Mouse (Mus musculus): ENCODE data around the gene Cdc34. TPM values are rescaled to one million over a fixed set of nuclear protein-coding genes. Genes with fewer than 3 reads are reported as not detected.

Gene Cdc34
- polyA plus RNA-seq, 1 experiment from 2014 or later = 73.1 TPM

- Histone ChIP-seq H3K4me1 (ENCODE audit: control insufficient read depth, insufficient read depth, low read length) (peaks cover 23% of the 10 kb centered on the region), H3K4me2 (ENCODE audit: low read length) (no peak overlapping the region), H3K9ac (ENCODE audit: low read depth, low read length) (0 out of 2 replicates have a peak overlapping the region, but pooled peaks have one; percentile 3), H3K4me3 (ENCODE audit: low read depth, low read length) (no peak overlapping the region), H3K27me3 (ENCODE audit: control insufficient read depth, insufficient read depth, low read depth, low read length) (no peaks in the 10 kb centered on the region), H3K36me3 (ENCODE audit: control insufficient read depth, insufficient read depth, low read length) (no peaks in the 10 kb centered on the region), H3K9me3 (replicated peaks; ENCODE audit: control insufficient read depth, low read length, poor library complexity, severe bottlenecking) (no peaks in the 10 kb centered on the region), H3K27ac (ENCODE audit: low read length) (no peak overlapping the region)
- no peak for ATAC-seq
- 78% methylated on average over 7 of the region's 7 CpGs for WGBS
Observed at GRCm38 (mm10) chr10:79652789-79653188, 29.2 kb upstream of the Cdc34 start.

GRCm38 (mm10) chr10:79654946-79655395 is 27.0 kb upstream of the Cdc34 start:
- ATAC-seq = peak; percentile 92
- Histone ChIP-seq H3K36me3 (ENCODE audit: control insufficient read depth, insufficient read depth, low read length) (no peaks in the 10 kb centered on the region), H3K4me3 (ENCODE audit: low read depth, low read length) (no peak overlapping the region), H3K9ac (ENCODE audit: low read depth, low read length) (no peak overlapping the region), H3K4me1 (ENCODE audit: control insufficient read depth, insufficient read depth, low read length) (peaks cover 23% of the 10 kb centered on the region), H3K27me3 (ENCODE audit: control insufficient read depth, insufficient read depth, low read depth, low read length) (no peaks in the 10 kb centered on the region), H3K27ac (ENCODE audit: low read length) (peak overlapping the region; percentile 80), H3K9me3 (replicated peaks; ENCODE audit: control insufficient read depth, low read length, poor library complexity, severe bottlenecking) (no peaks in the 10 kb centered on the region), H3K4me2 (ENCODE audit: low read length) (peak overlapping the region; percentile 7)
- 5% methylated on average over 1 of the region's 1 CpGs for WGBS

GRCm38 (mm10) chr10:79658829-79659228 is 23.2 kb upstream of the Cdc34 start:
- H3K4me3 ChIP-seq (ENCODE audit: low read depth, low read length) = no peak overlapping the region
- no peak overlapping the region for H3K4me2 ChIP-seq (ENCODE audit: low read length)
- H3K36me3 ChIP-seq (ENCODE audit: control insufficient read depth, insufficient read depth, low read length) = no peaks in the 10 kb centered on the region
- ATAC-seq = no peak
- H3K9me3 ChIP-seq (replicated peaks; ENCODE audit: control insufficient read depth, low read length, poor library complexity, severe bottlenecking) = no peaks in the 10 kb centered on the region
- peaks cover 21% of the 10 kb centered on the region for H3K4me1 ChIP-seq (ENCODE audit: control insufficient read depth, insufficient read depth, low read length)
- no peak overlapping the region for H3K9ac ChIP-seq (ENCODE audit: low read depth, low read length)
- H3K27ac ChIP-seq (ENCODE audit: low read length) = no peak overlapping the region
- 20% methylated on average over 4 of the region's 4 CpGs for WGBS
- H3K27me3 ChIP-seq (ENCODE audit: control insufficient read depth, insufficient read depth, low read depth, low read length) = no peaks in the 10 kb centered on the region

- Histone ChIP-seq H3K4me1 (ENCODE audit: control insufficient read depth, insufficient read depth, low read length) (peaks cover 7% of the 10 kb centered on the region), H3K27ac (ENCODE audit: low read length) (no peak overlapping the region), H3K27me3 (ENCODE audit: control insufficient read depth, insufficient read depth, low read depth, low read length) (no peaks in the 10 kb centered on the region), H3K9me3 (replicated peaks; ENCODE audit: control insufficient read depth, low read length, poor library complexity, severe bottlenecking) (no peaks in the 10 kb centered on the region), H3K36me3 (ENCODE audit: control insufficient read depth, insufficient read depth, low read length) (no peaks in the 10 kb centered on the region), H3K4me2 (ENCODE audit: low read length) (no peak overlapping the region), H3K4me3 (ENCODE audit: low read depth, low read length) (no peak overlapping the region), H3K9ac (ENCODE audit: low read depth, low read length) (no peak overlapping the region)
- ATAC-seq = no peak
- 82% methylated on average over 2 of the region's 2 CpGs for WGBS
Observed at GRCm38 (mm10) chr10:79660298-79660697, 21.7 kb upstream of the Cdc34 start.

- 47% methylated on average over 3 of the region's 3 CpGs for WGBS
Observed at GRCm38 (mm10) chr10:79661861-79662260, 20.1 kb upstream of the Cdc34 start.

GRCm38 (mm10) chr10:79664131-79664665 is 17.8 kb upstream of the Cdc34 start, which contains the start of gene Madcam1:
TSS of gene Madcam1 (plus strand) at chr10:79664559.
- 10% methylated on average over 13 of the region's 13 CpGs for WGBS
- no peaks in the 10 kb centered on the region for H3K9me3 ChIP-seq (replicated peaks; ENCODE audit: control insufficient read depth, low read length, poor library complexity, severe bottlenecking)
- no peak within 1 kb of the TSS for H3K27ac ChIP-seq (ENCODE audit: low read length)
- peak within 1 kb of the TSS; percentile 11; the same call in 1 of the 2 replicates for H3K9ac ChIP-seq (ENCODE audit: low read depth, low read length)
- H3K4me1 ChIP-seq (ENCODE audit: control insufficient read depth, insufficient read depth, low read length) = peaks cover 8% of the 10 kb centered on the region
- H3K27me3 ChIP-seq (ENCODE audit: control insufficient read depth, insufficient read depth, low read depth, low read length) = no peaks in the 10 kb centered on the region
- no peak for ATAC-seq
- no peak within 1 kb of the TSS for H3K4me3 ChIP-seq (ENCODE audit: low read depth, low read length)
- 0 out of 2 replicates have a peak within 1 kb of the TSS, but pooled peaks have one; percentile 7 for H3K4me2 ChIP-seq (ENCODE audit: low read length)
- H3K36me3 ChIP-seq (ENCODE audit: control insufficient read depth, insufficient read depth, low read length) = no peaks in the 10 kb centered on the region

More at GRCm38 (mm10) chr10:79661861-79662260, 20.1 kb upstream of the Cdc34 start:
- Histone ChIP-seq H3K9ac (ENCODE audit: low read depth, low read length) (no peak overlapping the region), H3K4me2 (ENCODE audit: low read length) (no peak overlapping the region), H3K36me3 (ENCODE audit: control insufficient read depth, insufficient read depth, low read length) (no peaks in the 10 kb centered on the region), H3K27me3 (ENCODE audit: control insufficient read depth, insufficient read depth, low read depth, low read length) (no peaks in the 10 kb centered on the region), H3K4me1 (ENCODE audit: control insufficient read depth, insufficient read depth, low read length) (no peaks in the 10 kb centered on the region), H3K4me3 (ENCODE audit: low read depth, low read length) (no peak overlapping the region), H3K27ac (ENCODE audit: low read length) (no peak overlapping the region), H3K9me3 (replicated peaks; ENCODE audit: control insufficient read depth, low read length, poor library complexity, severe bottlenecking) (no peaks in the 10 kb centered on the region)
- ATAC-seq = no peak

GRCm38 (mm10) chr10:79665051-79665450 is 16.9 kb upstream of the Cdc34 start:
- no peak for ATAC-seq
- no peaks in the 10 kb centered on the region for H3K9me3 ChIP-seq (replicated peaks; ENCODE audit: control insufficient read depth, low read length, poor library complexity, severe bottlenecking)
- WGBS = 81% methylated on average over 8 of the region's 8 CpGs

GRCm38 (mm10) chr10:79666493-79666892 is 15.5 kb upstream of the Cdc34 start:
- 71% methylated on average over 9 of the region's 9 CpGs for WGBS
- H3K4me3 ChIP-seq (ENCODE audit: low read depth, low read length) = no peak overlapping the region
- no peak overlapping the region for H3K9ac ChIP-seq (ENCODE audit: low read depth, low read length)
- no peaks in the 10 kb centered on the region for H3K9me3 ChIP-seq (replicated peaks; ENCODE audit: control insufficient read depth, low read length, poor library complexity, severe bottlenecking)
- peaks cover 20% of the 10 kb centered on the region for H3K4me1 ChIP-seq (ENCODE audit: control insufficient read depth, insufficient read depth, low read length)
- no peak overlapping the region for H3K4me2 ChIP-seq (ENCODE audit: low read length)
- no peaks in the 10 kb centered on the region for H3K27me3 ChIP-seq (ENCODE audit: control insufficient read depth, insufficient read depth, low read depth, low read length)
- no peaks in the 10 kb centered on the region for H3K36me3 ChIP-seq (ENCODE audit: control insufficient read depth, insufficient read depth, low read length)
- no peak for ATAC-seq
- H3K27ac ChIP-seq (ENCODE audit: low read length) = no peak overlapping the region

More at GRCm38 (mm10) chr10:79665051-79665450, 16.9 kb upstream of the Cdc34 start:
- no peak overlapping the region for H3K27ac ChIP-seq (ENCODE audit: low read length)
- peaks cover 8% of the 10 kb centered on the region for H3K4me1 ChIP-seq (ENCODE audit: control insufficient read depth, insufficient read depth, low read length)
- no peak overlapping the region for H3K4me3 ChIP-seq (ENCODE audit: low read depth, low read length)
- no peak overlapping the region for H3K4me2 ChIP-seq (ENCODE audit: low read length)
- no peak overlapping the region for H3K9ac ChIP-seq (ENCODE audit: low read depth, low read length)
- no peaks in the 10 kb centered on the region for H3K36me3 ChIP-seq (ENCODE audit: control insufficient read depth, insufficient read depth, low read length)
- no peaks in the 10 kb centered on the region for H3K27me3 ChIP-seq (ENCODE audit: control insufficient read depth, insufficient read depth, low read depth, low read length)

GRCm38 (mm10) chr10:79668076-79668475 is 13.9 kb upstream of the Cdc34 start:
- Histone ChIP-seq H3K4me3 (ENCODE audit: low read depth, low read length) (peak overlapping the region; percentile 90; the same call in 1 of the 2 replicates), H3K36me3 (ENCODE audit: control insufficient read depth, insufficient read depth, low read length) (no peaks in the 10 kb centered on the region), H3K4me2 (ENCODE audit: low read length) (peak overlapping the region; percentile 97), H3K27me3 (ENCODE audit: control insufficient read depth, insufficient read depth, low read depth, low read length) (no peaks in the 10 kb centered on the region), H3K9me3 (replicated peaks; ENCODE audit: control insufficient read depth, low read length, poor library complexity, severe bottlenecking) (no peaks in the 10 kb centered on the region), H3K4me1 (ENCODE audit: control insufficient read depth, insufficient read depth, low read length) (peaks cover 20% of the 10 kb centered on the region), H3K27ac (ENCODE audit: low read length) (peak overlapping the region; percentile 99), H3K9ac (ENCODE audit: low read depth, low read length) (peak overlapping the region; percentile 31; the same call in 1 of the 2 replicates)
- WGBS = 82% methylated on average over 5 of the region's 5 CpGs
- no peak for ATAC-seq
